Mouse (Mus musculus) heart, embryonic 14.5 days (tissue): ENCODE results near the gene Zfp423. TPM values are rescaled to one million over a fixed set of nuclear protein-coding genes. Genes with fewer than 3 reads are reported as not detected.

Experiments
- ATAC-seq: fragments of 200-750 bp; cut with Nextera tagmentation; 2 replicates; pipeline ENCODE4 v1.8.0; 2017; ENCODE audit warnings: low read depth, moderate TSS enrichment; ENCODE audit not compliant: insufficient number of reproducible peaks, insufficient read depth, low FRiP score
- H3K27ac ChIP-seq, 2 experiments: fragments of 200-500 bp in 1 of 2; fragments of 300-500 bp in 1 of 2; sonication (generic) in 1 of 2; replicated peaks in 1 of 2; 2 replicates each; pipeline ENCODE4 v1.5.1; 2012 to 2014; ENCODE audit warnings: low read depth in 2 of 2, low read length in 2 of 2, control low read depth in 1 of 2, mild to moderate bottlenecking in 1 of 2, mixed read lengths in 1 of 2; ENCODE audit not compliant: control insufficient read depth in 1 of 2, insufficient read depth in 1 of 2
- H3K27me3 ChIP-seq: fragments of 300-500 bp; sonication (generic); 2 replicates; pipeline ENCODE4 v1.6.1; 2014; ENCODE audit warnings: mild to moderate bottlenecking, low read length, control low read depth; ENCODE audit not compliant: control insufficient read depth, insufficient read depth
- H3K36me3 ChIP-seq: fragments of 300-500 bp; sonication (generic); 2 replicates; pipeline ENCODE4 v1.6.1; 2014; ENCODE audit warnings: mild to moderate bottlenecking, control low read depth, low read length, mixed read lengths; ENCODE audit not compliant: control insufficient read depth, insufficient read depth
- H3K4me1 ChIP-seq, 2 experiments: fragments of 200-500 bp in 1 of 2; fragments of 300-500 bp in 1 of 2; sonication (generic) in 1 of 2; 2 replicates each; pipeline ENCODE4 v1.6.1; 2012 to 2014; ENCODE audit warnings: low read length in 2 of 2, control low read depth in 1 of 2, mixed read lengths in 1 of 2; ENCODE audit not compliant: control insufficient read depth in 2 of 2, insufficient read depth in 2 of 2
- H3K4me2 ChIP-seq: fragments of 300-500 bp; sonication (generic); 2 replicates; pipeline ENCODE4 v1.6.1; 2014; ENCODE audit warnings: mild to moderate bottlenecking, low read length
- H3K4me3 ChIP-seq, 2 experiments: fragments of 200-500 bp in 1 of 2; fragments of 300-500 bp in 1 of 2; sonication (generic) in 1 of 2; 2 replicates each; pipeline ENCODE4 v1.5.1; 2012 to 2014; ENCODE audit warnings: low read length in 2 of 2, mild to moderate bottlenecking in 2 of 2, control low read depth in 1 of 2, low read depth in 1 of 2, moderate library complexity in 1 of 2; ENCODE audit not compliant: control insufficient read depth in 1 of 2, insufficient read depth in 1 of 2
- H3K9ac ChIP-seq: fragments of 300-500 bp; sonication (generic); 2 replicates; pipeline ENCODE4 v1.6.1; 2014; ENCODE audit warnings: mild to moderate bottlenecking, low read length
- H3K9me3 ChIP-seq: fragments of 300-500 bp; sonication (generic); 2 replicates; pipeline ENCODE4 v1.6.1; 2016; ENCODE audit warnings: low read length, control low read depth; ENCODE audit not compliant: control insufficient read depth
- WGBS: fragments of 180-500 bp; shearing (Covaris S2); extraction: QIAGEN DNeasy Blood & Tissue Kit; methylation state at CpG from one replicate; pipeline ENCODE4 v1.1.7; 2014; 5-methylcytosine and 5-hydroxymethylcytosine counted together
- polyA plus RNA-seq: library from polyadenylated mRNA; unstranded; fragments of >200 nt; fragmentation: Nextera tagmentation; extraction: Ambion mirVana; gene quantifications from 2 replicates; pipeline ENCODE4 v1.2.1, GENCODE M21; 2014

Zfp423 gene
- polyA plus RNA-seq, 1 experiment from 2014 or later = 5.1 TPM

GRCm38 (mm10) chr8:87680034-87680433 lies 279.4 kb downstream of the Zfp423 start:
- no peak overlapping the region for H3K9ac ChIP-seq
- 0 out of 2 replicates have a peak, but pooled peaks cover 3% of the 10 kb centered on the region for H3K9me3 ChIP-seq
- H3K4me1 ChIP-seq = no peaks in the 10 kb centered on the region
- 58% methylated on average over 3 of the region's 3 CpGs for WGBS
- no peaks in the 10 kb centered on the region for H3K36me3 ChIP-seq
- ATAC-seq = no peak
- no peaks in the 10 kb centered on the region for H3K27me3 ChIP-seq
- H3K4me3 ChIP-seq = no peak overlapping the region
- no peak overlapping the region for H3K4me2 ChIP-seq
- no peak overlapping the region for H3K27ac ChIP-seq

GRCm38 (mm10) chr8:87679431-87680003 lies 279.9 kb downstream of the Zfp423 start:
- no peak overlapping the region for H3K27ac ChIP-seq
- no peaks in the 10 kb centered on the region for H3K4me1 ChIP-seq
- ATAC-seq = no peak
- H3K4me3 ChIP-seq = no peak overlapping the region
- no peaks in the 10 kb centered on the region for H3K36me3 ChIP-seq
- no peak overlapping the region for H3K4me2 ChIP-seq
- WGBS = 92% methylated on average over 11 of the region's 11 CpGs
- H3K9ac ChIP-seq = no peak overlapping the region
- no peaks in the 10 kb centered on the region for H3K27me3 ChIP-seq
- 0 out of 2 replicates have a peak, but pooled peaks cover 3% of the 10 kb centered on the region for H3K9me3 ChIP-seq

- H3K9me3 ChIP-seq = 0 out of 2 replicates have a peak, but pooled peaks cover 3% of the 10 kb centered on the region
Measured at GRCm38 (mm10) chr8:87675411-87675810, 284.0 kb downstream of the Zfp423 start.

GRCm38 (mm10) chr8:87674157-87674556 lies 285.2 kb downstream of the Zfp423 start:
- ATAC-seq = no peak

More at GRCm38 (mm10) chr8:87675411-87675810, 284.0 kb downstream of the Zfp423 start:
- 75% methylated on average over 9 of the region's 9 CpGs for WGBS
- Histone ChIP-seq H3K4me2 (no peak overlapping the region), H3K4me1 (no peaks in the 10 kb centered on the region), H3K9ac (no peak overlapping the region), H3K36me3 (no peaks in the 10 kb centered on the region), H3K27me3 (no peaks in the 10 kb centered on the region), H3K4me3 (no peak overlapping the region), H3K27ac (no peak overlapping the region)
- ATAC-seq = no peak

GRCm38 (mm10) chr8:87672214-87672613 lies 287.2 kb downstream of the Zfp423 start:
- WGBS = 65% methylated on average over 2 of the region's 2 CpGs
- Histone ChIP-seq H3K27me3 (no peaks in the 10 kb centered on the region), H3K36me3 (no peaks in the 10 kb centered on the region), H3K9me3 (no peaks in the 10 kb centered on the region), H3K9ac (no peak overlapping the region), H3K4me1 (no peaks in the 10 kb centered on the region), H3K4me3 (no peak overlapping the region), H3K4me2 (no peak overlapping the region), H3K27ac (no peak overlapping the region)
- no peak for ATAC-seq

More at GRCm38 (mm10) chr8:87674157-87674556, 285.2 kb downstream of the Zfp423 start:
- 66% methylated on average over 7 of the region's 7 CpGs for WGBS
- Histone ChIP-seq H3K9ac (no peak overlapping the region), H3K36me3 (no peaks in the 10 kb centered on the region), H3K4me3 (no peak overlapping the region), H3K4me1 (no peaks in the 10 kb centered on the region), H3K9me3 (0 out of 2 replicates have a peak, but pooled peaks cover 3% of the 10 kb centered on the region), H3K4me2 (no peak overlapping the region), H3K27me3 (no peaks in the 10 kb centered on the region), H3K27ac (no peak overlapping the region)

- ATAC-seq = no peak
- no peak overlapping the region for H3K4me2 ChIP-seq
- no peaks in the 10 kb centered on the region for H3K9me3 ChIP-seq
- WGBS = 80% methylated on average over 13 of the region's 13 CpGs
- H3K27ac ChIP-seq = no peak overlapping the region
- no peaks in the 10 kb centered on the region for H3K4me1 ChIP-seq
- no peak overlapping the region for H3K4me3 ChIP-seq
- no peaks in the 10 kb centered on the region for H3K36me3 ChIP-seq
- H3K9ac ChIP-seq = no peak overlapping the region
- H3K27me3 ChIP-seq = no peaks in the 10 kb centered on the region
Measured at GRCm38 (mm10) chr8:87671209-87671970, 288.0 kb downstream of the Zfp423 start.

- Histone ChIP-seq H3K4me1 (no peaks in the 10 kb centered on the region), H3K4me2 (no peak overlapping the region), H3K27me3 (0 out of 2 replicates have a peak, but pooled peaks cover 2% of the 10 kb centered on the region), H3K9ac (no peak overlapping the region), H3K27ac (no peak overlapping the region), H3K36me3 (no peaks in the 10 kb centered on the region), H3K4me3 (no peak overlapping the region), H3K9me3 (no peaks in the 10 kb centered on the region)
- no peak for ATAC-seq
- 89% methylated on average over 3 of the region's 3 CpGs for WGBS
Measured at GRCm38 (mm10) chr8:87670232-87670631, 289.2 kb downstream of the Zfp423 start.
